Mouse (Mus musculus): Measurements from ENCODE around the gene Slc2a9.

DNA sequence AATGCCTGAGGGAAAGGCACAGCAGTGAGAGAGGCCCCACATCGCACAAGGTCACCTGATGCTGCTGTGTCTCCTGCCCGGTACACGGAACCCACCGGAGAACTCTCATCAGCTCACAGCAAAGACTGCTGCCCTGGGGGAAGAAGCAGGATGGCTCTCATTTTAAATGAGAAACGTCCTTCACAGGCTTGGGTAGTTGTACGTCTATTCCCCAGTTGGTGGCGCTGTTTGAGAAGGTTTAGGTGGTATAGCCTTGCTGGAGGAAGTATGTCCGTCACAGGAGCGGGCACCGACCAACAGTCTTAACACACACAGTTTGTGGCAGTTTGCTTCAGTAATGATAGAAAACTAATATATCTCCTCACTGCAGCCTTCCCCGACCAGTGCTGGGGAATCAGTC, 66.3 kb downstream of the Slc2a9 start:
- TF ChIP-seq POLR2A (IDR thresholded peaks at IDR 0.05; ENCODE audit: low read depth, low read length) (no peak), CTCF (IDR thresholded peaks at IDR 0.05; ENCODE audit: borderline replicate concordance, insufficient read depth, low read length) (no peak)
